Mouse (Mus musculus): ENCODE measurements around the gene Baz2b. TPM values are rescaled to one million over a fixed set of nuclear protein-coding genes. Genes with fewer than 3 reads are reported as not detected.

Gene Baz2b
- polyA plus RNA-seq, 1 experiment from 2014 or later: 33.8 TPM

DNA sequence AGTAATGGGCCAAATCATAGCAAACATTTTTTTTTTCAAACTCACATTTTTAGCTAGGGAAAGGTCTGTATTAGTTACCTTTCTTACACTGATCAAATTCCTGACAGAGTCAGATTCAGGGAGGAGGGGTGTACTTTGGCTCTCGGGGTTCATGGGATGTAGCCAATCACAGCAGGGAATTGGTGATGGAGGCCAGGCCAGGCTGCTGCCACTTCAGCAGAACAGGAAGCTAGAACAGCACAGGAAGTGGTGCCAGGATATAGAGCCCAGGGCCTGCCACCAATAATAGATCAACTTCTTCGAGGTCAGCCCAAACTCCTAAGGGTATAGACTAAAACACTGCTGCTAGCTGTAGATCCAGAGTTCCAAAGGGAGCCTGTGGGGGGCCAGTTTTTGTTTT, 76.6 kb downstream of the Baz2b start:
- TF ChIP-seq CTCF (IDR thresholded peaks at IDR 0.05; ENCODE audit: low read depth): no peak
- no peaks in the 10 kb centered on the region for H3K9me3 ChIP-seq (ENCODE audit: control insufficient read depth)
- H3K4me1 ChIP-seq (replicated peaks; ENCODE audit: control insufficient read depth, insufficient read depth, low read length): no peaks in the 10 kb centered on the region
- no peaks in the 10 kb centered on the region for H3K27me3 ChIP-seq (replicated peaks; ENCODE audit: control insufficient read depth, insufficient read depth, low read length)
- no peak overlapping the region for H3K4me3 ChIP-seq (ENCODE audit: low read depth, low read length)
- no peak for ATAC-seq
- H3K9ac ChIP-seq (ENCODE audit: low read depth, low read length): no peak overlapping the region
- H3K27ac ChIP-seq (ENCODE audit: low read depth, low read length): no peak overlapping the region
- WGBS: 67% methylated on average over 2 of the region's 2 CpGs
- H3K4me2 ChIP-seq (replicated peaks; ENCODE audit: low read depth): no peak overlapping the region
- H3K36me3 ChIP-seq (ENCODE audit: control insufficient read depth, insufficient read depth): no peaks in the 10 kb centered on the region

DNA sequence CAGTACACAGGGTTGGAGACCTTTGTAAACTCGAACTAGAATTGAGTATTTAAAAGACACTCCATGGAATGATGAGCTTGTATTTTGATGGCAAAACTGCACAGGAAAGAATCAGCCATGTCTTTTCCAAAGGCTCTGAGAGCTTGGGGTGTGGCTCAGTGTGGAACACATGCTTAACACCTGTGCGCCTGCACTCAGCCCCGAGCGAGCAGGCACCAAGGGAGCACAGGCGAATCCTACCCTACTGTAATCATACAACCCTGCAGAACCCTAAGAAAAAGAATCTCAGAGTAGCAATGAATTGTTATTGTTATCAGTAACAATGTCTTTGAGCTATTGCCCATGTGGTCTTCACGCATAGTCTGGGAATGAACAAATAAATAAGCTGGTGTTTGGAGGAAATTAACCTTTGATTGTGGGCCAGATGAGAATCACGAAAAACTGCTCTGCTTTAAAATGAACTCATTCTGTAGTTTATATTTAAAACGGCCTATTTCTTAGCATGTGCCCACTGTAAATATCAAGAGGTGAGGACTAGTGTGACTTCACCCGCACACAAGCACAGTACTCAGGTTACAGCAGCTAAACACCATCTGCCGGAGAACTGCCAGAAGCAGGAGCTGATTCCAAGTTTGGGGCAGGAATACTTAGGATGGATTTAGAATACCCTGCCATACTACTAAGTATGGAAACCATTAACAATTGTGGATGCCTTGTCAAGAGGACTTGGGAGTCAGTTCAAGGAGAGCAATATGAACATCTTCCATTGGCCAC, 77.2 kb downstream of the Baz2b start:
- no peak overlapping the region for H3K27ac ChIP-seq (ENCODE audit: low read depth, low read length)
- no peaks in the 10 kb centered on the region for H3K9me3 ChIP-seq (ENCODE audit: control insufficient read depth)
- H3K27me3 ChIP-seq (replicated peaks; ENCODE audit: control insufficient read depth, insufficient read depth, low read length): no peaks in the 10 kb centered on the region
- H3K4me2 ChIP-seq (replicated peaks; ENCODE audit: low read depth): no peak overlapping the region
- H3K4me3 ChIP-seq (ENCODE audit: low read depth, low read length): no peak overlapping the region
- TF ChIP-seq CTCF (IDR thresholded peaks at IDR 0.05; ENCODE audit: low read depth): no peak
- 56% methylated on average over 10 of the region's 10 CpGs for WGBS
- no peaks in the 10 kb centered on the region for H3K4me1 ChIP-seq (replicated peaks; ENCODE audit: control insufficient read depth, insufficient read depth, low read length)
- no peaks in the 10 kb centered on the region for H3K36me3 ChIP-seq (ENCODE audit: control insufficient read depth, insufficient read depth)
- ATAC-seq: no peak
- H3K9ac ChIP-seq (ENCODE audit: low read depth, low read length): no peak overlapping the region

DNA sequence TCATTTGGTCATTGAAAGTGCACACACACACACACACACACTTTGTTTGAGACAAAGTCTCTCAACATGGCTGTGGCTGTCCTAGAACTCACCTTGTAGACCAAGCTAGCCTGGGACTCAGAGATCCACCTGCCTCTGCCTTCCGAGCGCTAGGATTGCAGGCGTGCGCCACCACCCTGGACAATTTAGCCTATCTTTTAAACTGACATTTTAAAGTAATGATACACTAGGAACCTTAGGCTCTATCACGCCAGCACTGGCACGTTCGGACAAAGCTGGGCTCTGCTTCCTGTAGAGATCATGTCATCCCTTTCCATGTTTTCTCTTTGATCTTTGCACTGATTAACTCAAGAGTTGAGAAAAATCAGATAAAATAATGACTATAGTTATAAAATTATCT, 81.0 kb downstream of the Baz2b start:
- Histone ChIP-seq H3K4me2 (replicated peaks; ENCODE audit: low read depth) (no peak overlapping the region), H3K9ac (ENCODE audit: low read depth, low read length) (no peak overlapping the region), H3K9me3 (ENCODE audit: control insufficient read depth) (no peaks in the 10 kb centered on the region), H3K36me3 (ENCODE audit: control insufficient read depth, insufficient read depth) (no peaks in the 10 kb centered on the region), H3K4me3 (ENCODE audit: low read depth, low read length) (no peak overlapping the region), H3K27me3 (replicated peaks; ENCODE audit: control insufficient read depth, insufficient read depth, low read length) (no peaks in the 10 kb centered on the region), H3K4me1 (replicated peaks; ENCODE audit: control insufficient read depth, insufficient read depth, low read length) (no peaks in the 10 kb centered on the region), H3K27ac (ENCODE audit: low read depth, low read length) (no peak overlapping the region)
- WGBS: 83% methylated on average over 7 of the region's 7 CpGs
- no peak for ATAC-seq
- no peak for TF ChIP-seq CTCF (IDR thresholded peaks at IDR 0.05; ENCODE audit: low read depth)

DNA sequence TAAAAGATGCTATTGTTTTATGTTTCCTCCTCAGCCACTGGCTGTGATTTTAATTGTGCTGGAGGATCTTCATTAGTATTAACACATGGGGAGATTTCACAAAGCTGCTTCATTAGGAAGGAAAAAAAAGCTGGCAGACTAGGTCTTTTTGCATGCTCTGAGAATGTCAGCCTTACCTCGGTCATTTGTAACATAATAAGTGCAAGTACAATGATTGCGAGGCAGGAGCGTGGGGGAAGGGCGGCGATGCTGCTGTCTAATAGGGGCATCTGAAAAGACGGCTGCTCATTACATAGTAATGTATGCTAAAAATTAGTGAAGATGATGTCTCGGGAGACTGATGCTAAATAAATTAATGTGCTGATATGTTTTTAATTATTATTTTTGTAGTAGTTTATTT, 82.8 kb downstream of the Baz2b start:
- Histone ChIP-seq H3K27me3 (replicated peaks; ENCODE audit: control insufficient read depth, insufficient read depth, low read length) (no peaks in the 10 kb centered on the region), H3K4me2 (replicated peaks; ENCODE audit: low read depth) (peak overlapping the region; percentile 67; the same call in 1 of the 2 replicates), H3K27ac (ENCODE audit: low read depth, low read length) (no peak overlapping the region), H3K4me1 (replicated peaks; ENCODE audit: control insufficient read depth, insufficient read depth, low read length) (0 out of 2 replicates have a peak, but pooled peaks cover 2% of the 10 kb centered on the region), H3K4me3 (ENCODE audit: low read depth, low read length) (no peak overlapping the region), H3K9me3 (ENCODE audit: control insufficient read depth) (no peaks in the 10 kb centered on the region), H3K36me3 (ENCODE audit: control insufficient read depth, insufficient read depth) (no peaks in the 10 kb centered on the region), H3K9ac (ENCODE audit: low read depth, low read length) (no peak overlapping the region)
- ATAC-seq: no peak
- no peak for TF ChIP-seq CTCF (IDR thresholded peaks at IDR 0.05; ENCODE audit: low read depth)
- WGBS: 54% methylated on average over 7 of the region's 7 CpGs

DNA sequence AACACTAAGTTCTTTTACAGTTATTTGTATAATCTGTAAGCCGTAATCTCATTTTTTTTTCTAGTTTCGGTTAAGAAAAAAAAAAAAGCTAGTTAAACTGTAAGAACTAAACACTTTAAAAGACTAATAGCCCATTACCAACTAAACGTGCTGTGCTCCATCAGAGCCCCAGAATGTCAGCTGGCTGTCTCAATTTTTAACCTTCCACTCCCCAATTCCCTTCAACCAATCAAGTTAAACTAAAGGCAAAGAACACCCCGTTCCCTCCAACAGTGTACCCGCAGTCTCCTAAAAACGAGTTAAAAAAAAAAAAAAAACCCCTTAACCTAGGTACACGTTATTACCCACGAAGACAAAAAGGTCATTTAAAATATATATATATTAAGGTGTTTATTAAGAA, 83.3 kb downstream of the Baz2b start:
- 0 out of 2 replicates have a peak, but pooled peaks cover 6% of the 10 kb centered on the region for H3K4me1 ChIP-seq (replicated peaks; ENCODE audit: control insufficient read depth, insufficient read depth, low read length)
- ATAC-seq: no peak
- peak overlapping the region; percentile 67 for H3K4me2 ChIP-seq (replicated peaks; ENCODE audit: low read depth)
- peak overlapping the region; percentile 96 for H3K4me3 ChIP-seq (ENCODE audit: low read depth, low read length)
- 12% methylated on average over 8 of the region's 8 CpGs for WGBS
- H3K9ac ChIP-seq (ENCODE audit: low read depth, low read length): peak overlapping the region; percentile 100; the same call in 1 of the 2 replicates
- TF ChIP-seq CTCF (IDR thresholded peaks at IDR 0.05; ENCODE audit: low read depth): no peak
- no peaks in the 10 kb centered on the region for H3K27me3 ChIP-seq (replicated peaks; ENCODE audit: control insufficient read depth, insufficient read depth, low read length)
- H3K36me3 ChIP-seq (ENCODE audit: control insufficient read depth, insufficient read depth): no peaks in the 10 kb centered on the region
- no peak overlapping the region for H3K27ac ChIP-seq (ENCODE audit: low read depth, low read length)
- no peaks in the 10 kb centered on the region for H3K9me3 ChIP-seq (ENCODE audit: control insufficient read depth)

DNA sequence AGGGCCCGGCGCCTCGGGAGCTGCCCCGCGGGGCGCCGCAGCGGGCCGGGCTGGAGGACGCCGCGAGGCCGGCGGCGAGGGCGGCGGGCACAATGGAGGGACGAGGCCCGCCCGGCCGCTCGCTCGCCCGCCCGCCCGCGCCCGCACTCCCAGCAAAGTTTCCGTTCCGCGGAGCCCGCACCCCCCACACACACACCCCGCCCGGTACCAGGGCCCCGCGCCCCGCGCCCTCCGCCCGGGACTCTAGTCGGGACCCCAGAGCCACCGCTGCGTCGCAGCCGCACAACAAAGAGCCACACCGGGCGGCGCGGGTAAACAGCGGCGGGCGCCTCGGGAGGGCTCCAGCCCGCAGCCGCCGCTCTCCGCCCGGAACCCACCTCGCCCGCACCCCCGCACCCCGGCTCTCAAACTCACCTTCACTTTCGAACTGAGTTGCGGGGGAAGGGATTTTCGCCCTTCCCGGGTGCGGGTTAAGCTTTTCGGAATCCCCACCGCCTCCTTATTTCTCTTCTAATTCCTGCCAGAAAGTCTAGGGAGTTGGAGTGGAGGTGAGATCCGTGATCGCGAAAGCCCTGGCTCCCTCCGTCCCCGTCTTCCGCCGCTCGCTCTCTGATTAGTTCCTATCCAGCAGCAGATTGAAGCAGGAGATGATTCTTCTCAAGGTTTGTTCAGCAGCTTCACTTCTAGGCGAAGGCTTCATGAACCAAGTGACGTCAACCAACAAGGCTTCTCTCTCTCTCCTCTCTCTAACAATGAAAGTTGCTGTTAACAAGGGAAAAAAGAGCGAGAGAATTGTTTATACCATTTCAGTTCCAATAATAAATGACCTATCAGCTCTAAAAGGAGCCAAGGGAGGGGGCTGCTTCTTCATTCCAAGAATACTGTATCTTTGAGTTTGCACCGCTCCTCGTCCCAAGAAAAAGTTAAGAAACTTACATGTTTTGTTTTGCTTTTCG, 84.3 kb downstream of the Baz2b start:
- H3K9me3 ChIP-seq (ENCODE audit: control insufficient read depth): no peaks in the 10 kb centered on the region
- under 1% methylated on average over 65 of the region's 83 CpGs for WGBS
- peak overlapping the region; percentile 67 for H3K4me2 ChIP-seq (replicated peaks; ENCODE audit: low read depth)
- peak; percentile 64 for ATAC-seq
- H3K36me3 ChIP-seq (ENCODE audit: control insufficient read depth, insufficient read depth): no peaks in the 10 kb centered on the region
- peak overlapping the region; percentile 100 for H3K27ac ChIP-seq (ENCODE audit: low read depth, low read length)
- H3K27me3 ChIP-seq (replicated peaks; ENCODE audit: control insufficient read depth, insufficient read depth, low read length): no peaks in the 10 kb centered on the region
- H3K9ac ChIP-seq (ENCODE audit: low read depth, low read length): peak overlapping the region; percentile 100
- peak overlapping the region; percentile 96 for H3K4me3 ChIP-seq (ENCODE audit: low read depth, low read length)
- H3K4me1 ChIP-seq (replicated peaks; ENCODE audit: control insufficient read depth, insufficient read depth, low read length): peaks cover 6% of the 10 kb centered on the region; the same call in 1 of the 2 replicates
- TF ChIP-seq CTCF (IDR thresholded peaks at IDR 0.05; ENCODE audit: low read depth): no peak
